Mouse (Mus musculus) MN1 (cell line): ENCODE results near the gene Rnf167.

Experiments
- DNase-seq: peaks from one replicate; pipeline ENCODE4 v3.0.0-alpha.2; 2016; ENCODE audit warnings: low spot score

The Rnf167 gene

GRCm38 (mm10) chr11:70637764-70638163 lies 9.3 kb upstream of the Rnf167 start:
- no peak for DNase-seq

- DNase-seq = no peak
Observed at GRCm38 (mm10) chr11:70638293-70638692, 8.7 kb upstream of the Rnf167 start.

- no peak for DNase-seq
Observed at GRCm38 (mm10) chr11:70638714-70639278, 8.2 kb upstream of the Rnf167 start, which contains the start of gene Gp1ba. Gene Gp1ba, plus strand, starts transcription at chr11:70639122.

GRCm38 (mm10) chr11:70639976-70640375 lies 7.1 kb upstream of the Rnf167 start:
- no peak for DNase-seq

GRCm38 (mm10) chr11:70641241-70641640 lies 5.8 kb upstream of the Rnf167 start:
- DNase-seq = no peak

GRCm38 (mm10) chr11:70643051-70643450 lies 4.0 kb upstream of the Rnf167 start:
- DNase-seq = no peak

- DNase-seq = no peak
Observed at GRCm38 (mm10) chr11:70644564-70645103, 2.4 kb upstream of the Rnf167 start.

GRCm38 (mm10) chr11:70645461-70646258 lies 1.4 kb upstream of the Rnf167 start:
- no peak for DNase-seq

- DNase-seq = no peak
Observed at GRCm38 (mm10) chr11:70646259-70646555, 828 bp upstream of the Rnf167 start.

GRCm38 (mm10) chr11:70647716-70648420 lies 833 bp downstream of the Rnf167 start:
- no peak for DNase-seq

- no peak for DNase-seq
Observed at GRCm38 (mm10) chr11:70648512-70648911, 1.5 kb downstream of the Rnf167 start.

- no peak for DNase-seq
Observed at GRCm38 (mm10) chr11:70649185-70649734, 2.2 kb downstream of the Rnf167 start.

GRCm38 (mm10) chr11:70650322-70651175 lies 3.5 kb downstream of the Rnf167 start:
- no peak for DNase-seq

GRCm38 (mm10) chr11:70651391-70651790 lies 4.4 kb downstream of the Rnf167 start:
- no peak for DNase-seq

- no peak for DNase-seq
Observed at GRCm38 (mm10) chr11:70652029-70652883, 5.2 kb downstream of the Rnf167 start.

GRCm38 (mm10) chr11:70652884-70653344 lies 5.9 kb downstream of the Rnf167 start:
- DNase-seq = no peak

GRCm38 (mm10) chr11:70653345-70654197 lies 6.5 kb downstream of the Rnf167 start:
- peak; percentile 62 for DNase-seq

GRCm38 (mm10) chr11:70654198-70654922 lies 7.3 kb downstream of the Rnf167 start, which contains the start of gene Pfn1:
Gene Pfn1, minus strand, starts transcription at chr11:70654644.
- DNase-seq = peak; percentile 67
